Mouse (Mus musculus) limb, embryonic 14.5 days (tissue): ENCODE measurements around the gene Ptprn2. TPM values are rescaled to one million over a fixed set of nuclear protein-coding genes. Genes with fewer than 3 reads are reported as not detected.

Experiments
- ATAC-seq: fragments of 200-750 bp; cut with Nextera tagmentation; 2 replicates; pipeline ENCODE4 v1.8.0; 2017; ENCODE audit warnings: low read depth, moderate number of reproducible peaks, moderate TSS enrichment; ENCODE audit not compliant: low FRiP score
- DNase-seq: peaks from one replicate; pipeline ENCODE4 v3.0.0-alpha.2; 2015; ENCODE audit warnings: low spot score
- H3K27ac ChIP-seq: fragments of 300-500 bp; sonication (generic); replicated peaks from 2 replicates; pipeline ENCODE4 v1.5.1; 2014; ENCODE audit warnings: low read depth, mild to moderate bottlenecking, low read length, moderate library complexity, mixed read lengths
- H3K27me3 ChIP-seq: fragments of 300-500 bp; sonication (generic); 2 replicates; pipeline ENCODE4 v1.6.1; 2014; ENCODE audit warnings: low read length, mixed read lengths; ENCODE audit not compliant: control insufficient read depth, insufficient read depth
- H3K36me3 ChIP-seq: fragments of 300-500 bp; sonication (generic); 2 replicates; pipeline ENCODE4 v1.6.1; 2014; ENCODE audit warnings: mild to moderate bottlenecking, low read length, moderate library complexity, mixed read lengths; ENCODE audit not compliant: control insufficient read depth, insufficient read depth
- H3K4me1 ChIP-seq: fragments of 300-500 bp; sonication (generic); 2 replicates; pipeline ENCODE4 v1.6.1; 2014; ENCODE audit warnings: antibody characterized with exemption, low read length, mixed read lengths; ENCODE audit not compliant: control insufficient read depth, insufficient read depth
- H3K4me2 ChIP-seq: fragments of 300-500 bp; sonication (generic); replicated peaks from 2 replicates; pipeline ENCODE4 v1.6.1; 2014; ENCODE audit warnings: low read depth, mild to moderate bottlenecking, low read length, moderate library complexity; ENCODE audit not compliant: severe bottlenecking
- H3K4me3 ChIP-seq: fragments of 300-500 bp; sonication (generic); replicated peaks from 2 replicates; pipeline ENCODE4 v1.5.1; 2014; ENCODE audit warnings: low read length
- H3K9ac ChIP-seq: fragments of 300-500 bp; sonication (generic); 2 replicates; pipeline ENCODE4 v1.6.1; 2014; ENCODE audit warnings: mild to moderate bottlenecking, low read depth, low read length, moderate library complexity; ENCODE audit not compliant: severe bottlenecking
- H3K9me3 ChIP-seq: fragments of 300-500 bp; sonication (generic); 2 replicates; pipeline ENCODE4 v1.6.1; 2016; ENCODE audit warnings: low read length; ENCODE audit not compliant: control insufficient read depth
- POLR2A ChIP-seq: fragments of 200-500 bp; IDR thresholded peaks from 2 replicates; pipeline ENCODE4 v1.8.0; 2012; ENCODE audit warnings: inconsistent platforms, mild to moderate bottlenecking, moderate library complexity, borderline replicate concordance; ENCODE audit not compliant: insufficient read depth, insufficient read length; ENCODE audit errors: extremely low read depth
- WGBS: fragments of 180-500 bp; shearing (Covaris S2); extraction: QIAGEN DNeasy Blood & Tissue Kit; methylation state at CpG from one replicate; pipeline ENCODE4 v1.1.7; 2014; 5-methylcytosine and 5-hydroxymethylcytosine counted together
- polyA plus RNA-seq, 2 experiments: library from polyadenylated mRNA; depleted of rRNA in 1 of 2; stranded (reverse) in 1 of 2; unstranded in 1 of 2; fragments of >200 nt; fragmentation: Nextera tagmentation in 1 of 2; extraction: Ambion mirVana in 1 of 2; gene quantifications; 2 replicates each; pipeline versions ENCODE4 v1.2.1 to v1.2.3; 2012 to 2014

Gene Ptprn2
- polyA plus RNA-seq, 2 experiments, result 0.08 to 0.65 TPM

DNA sequence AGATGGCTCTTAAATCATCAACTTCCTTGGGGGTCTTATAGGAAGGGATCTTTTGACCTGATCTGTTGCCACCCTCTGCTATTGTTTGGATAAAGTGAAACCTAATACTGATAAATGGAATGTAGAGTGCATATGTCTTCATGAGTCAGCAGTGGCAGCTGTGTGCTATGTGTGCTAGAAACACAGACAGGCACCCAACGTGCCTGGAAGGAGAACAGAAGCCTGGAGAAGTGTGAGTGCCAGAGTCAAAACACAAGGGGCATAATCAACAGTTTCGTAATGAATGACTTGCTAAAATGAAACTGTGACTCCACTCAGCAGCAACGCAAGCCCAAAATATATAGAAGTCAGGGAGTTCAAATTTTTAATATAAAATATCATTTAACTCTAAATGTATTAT, 676.7 kb downstream of the Ptprn2 start:
- DNase-seq, result no peak
- H3K4me2 ChIP-seq, result no peak overlapping the region
- no peak for TF ChIP-seq POLR2A
- no peak for ATAC-seq
- H3K27ac ChIP-seq, result no peak overlapping the region
- H3K4me3 ChIP-seq, result no peak overlapping the region
- H3K9me3 ChIP-seq, result no peaks in the 10 kb centered on the region
- WGBS, result 70% methylated on average over 3 of the region's 3 CpGs
- peaks cover 52% of the 10 kb centered on the region for H3K27me3 ChIP-seq
- H3K36me3 ChIP-seq, result no peaks in the 10 kb centered on the region
- H3K9ac ChIP-seq, result no peak overlapping the region
- peaks cover 17% of the 10 kb centered on the region; the same call in 1 of the 2 replicates for H3K4me1 ChIP-seq

DNA sequence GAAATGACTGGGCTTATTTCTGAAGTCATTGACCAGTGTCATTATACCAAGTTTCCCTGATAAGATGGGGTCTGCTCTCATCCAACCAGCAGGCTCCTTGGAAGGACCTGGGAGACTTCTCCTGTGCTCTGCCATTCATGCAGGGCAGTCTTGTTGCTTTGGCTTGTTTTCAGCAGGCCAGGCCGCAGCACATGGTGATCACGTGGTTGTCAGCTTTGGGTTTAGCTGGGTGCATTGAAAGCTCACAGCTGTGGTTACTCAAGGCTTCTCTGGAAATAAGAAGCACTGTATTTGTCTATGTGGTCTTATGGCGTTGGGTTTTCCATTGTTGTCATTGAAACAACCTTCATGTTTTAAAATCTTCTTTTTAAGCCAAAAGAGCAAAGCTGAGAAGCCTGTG, 678.3 kb downstream of the Ptprn2 start:
- no peak for DNase-seq

DNA sequence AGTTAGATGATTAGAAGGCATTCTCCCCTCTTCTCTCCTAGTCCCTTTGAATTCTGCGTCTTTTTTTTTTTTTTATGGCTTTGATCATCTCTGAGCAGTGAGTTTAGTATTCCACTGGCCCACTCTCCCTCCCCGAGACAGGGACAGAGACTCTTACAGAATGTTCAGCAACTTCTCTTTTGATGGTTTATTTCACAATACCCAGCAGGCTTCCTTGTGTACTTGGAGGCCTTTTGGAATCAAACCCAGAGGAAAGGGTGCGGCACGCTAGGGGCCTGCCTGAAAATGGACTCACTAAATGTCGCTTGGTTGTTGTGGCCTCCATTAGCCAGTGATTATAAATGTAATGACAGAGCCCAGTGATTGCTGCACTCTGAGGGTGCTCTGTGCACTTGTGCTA, 680.7 kb downstream of the Ptprn2 start:
- WGBS, result 81% methylated on average over 5 of the region's 5 CpGs

More for the DNA sequence above, 678.3 kb downstream of the Ptprn2 start:
- 57% methylated on average over 3 of the region's 3 CpGs for WGBS
- no peak overlapping the region for H3K27ac ChIP-seq
- peaks cover 17% of the 10 kb centered on the region; the same call in 1 of the 2 replicates for H3K4me1 ChIP-seq
- no peaks in the 10 kb centered on the region for H3K9me3 ChIP-seq
- H3K36me3 ChIP-seq, result no peaks in the 10 kb centered on the region
- no peak overlapping the region for H3K9ac ChIP-seq
- no peak overlapping the region for H3K4me2 ChIP-seq
- peaks cover 36% of the 10 kb centered on the region for H3K27me3 ChIP-seq
- no peak for TF ChIP-seq POLR2A
- no peak overlapping the region for H3K4me3 ChIP-seq
- no peak for ATAC-seq

DNA sequence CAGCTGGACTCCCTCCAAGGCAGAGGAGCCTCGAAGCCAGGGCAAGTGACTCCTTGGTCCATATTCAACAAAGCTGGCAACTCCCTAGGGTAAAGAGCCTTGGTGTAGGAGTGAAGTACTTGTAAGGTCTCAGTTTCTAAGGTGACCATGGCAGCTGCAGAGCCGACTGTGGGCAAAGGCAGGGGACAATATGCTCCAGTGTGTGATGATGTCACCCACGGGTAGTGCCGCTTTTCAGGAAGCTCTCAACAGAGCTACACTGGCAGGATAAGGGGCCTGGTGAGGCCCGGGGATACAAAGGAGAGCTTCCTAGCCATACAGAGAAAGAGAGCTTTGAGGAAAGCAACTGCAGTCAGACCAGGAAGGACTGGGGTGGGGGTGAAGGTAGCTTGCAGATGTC, 684.1 kb downstream of the Ptprn2 start:
- H3K27ac ChIP-seq, result no peak overlapping the region
- H3K27me3 ChIP-seq, result no peaks in the 10 kb centered on the region
- ATAC-seq (no peak), DNase-seq (no peak)
- H3K4me3 ChIP-seq, result no peak overlapping the region
- no peak overlapping the region for H3K4me2 ChIP-seq
- no peaks in the 10 kb centered on the region for H3K9me3 ChIP-seq
- no peak for TF ChIP-seq POLR2A
- WGBS, result 60% methylated on average over 5 of the region's 5 CpGs
- peaks cover 15% of the 10 kb centered on the region for H3K4me1 ChIP-seq
- no peaks in the 10 kb centered on the region for H3K36me3 ChIP-seq
- no peak overlapping the region for H3K9ac ChIP-seq

More for the DNA sequence above, 680.7 kb downstream of the Ptprn2 start:
- peaks cover 11% of the 10 kb centered on the region for H3K27me3 ChIP-seq
- no peaks in the 10 kb centered on the region for H3K9me3 ChIP-seq
- no peak overlapping the region for H3K9ac ChIP-seq
- TF ChIP-seq POLR2A, result no peak
- no peak overlapping the region for H3K27ac ChIP-seq
- no peaks in the 10 kb centered on the region; the same call in 1 of the 2 replicates for H3K4me1 ChIP-seq
- no peak overlapping the region for H3K4me3 ChIP-seq
- no peak for ATAC-seq
- H3K4me2 ChIP-seq, result no peak overlapping the region
- no peak for DNase-seq
- H3K36me3 ChIP-seq, result no peaks in the 10 kb centered on the region

DNA sequence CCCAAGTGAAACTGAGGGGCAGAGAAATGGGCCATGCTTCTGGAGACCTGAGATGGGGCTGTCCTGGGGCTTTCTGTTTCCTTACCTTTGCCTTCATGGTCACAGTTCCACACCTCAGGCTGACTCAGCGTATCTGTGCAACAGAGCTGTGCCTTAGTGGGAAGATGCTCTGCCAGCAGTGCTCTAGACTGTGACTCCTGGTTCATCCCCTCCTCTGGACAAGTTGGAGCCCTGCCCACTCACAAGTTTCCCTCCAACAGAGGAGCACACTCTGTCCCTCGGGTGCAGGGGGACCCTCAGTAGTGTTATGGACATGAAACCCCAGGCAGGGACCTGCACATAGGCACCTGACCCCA, 687.0 kb downstream of the Ptprn2 start:
- no peak for TF ChIP-seq POLR2A
- no peaks in the 10 kb centered on the region for H3K9me3 ChIP-seq
- ATAC-seq (no peak), DNase-seq (no peak)
- WGBS, result 63% methylated on average over 2 of the region's 2 CpGs
- no peak overlapping the region for H3K4me3 ChIP-seq
- no peaks in the 10 kb centered on the region for H3K36me3 ChIP-seq
- H3K4me2 ChIP-seq, result no peak overlapping the region
- H3K27me3 ChIP-seq, result no peaks in the 10 kb centered on the region
- no peak overlapping the region for H3K27ac ChIP-seq
- H3K9ac ChIP-seq, result no peak overlapping the region
- peaks cover 15% of the 10 kb centered on the region for H3K4me1 ChIP-seq
